Mouse (Mus musculus): ENCODE measurements around the gene D630045J12Rik.

- no peak for TF ChIP-seq CHD2 (IDR thresholded peaks at IDR 0.05; ENCODE audit: low read depth, low read length)
- no peak for TF ChIP-seq ZNF384 (IDR thresholded peaks at IDR 0.05; ENCODE audit: low read depth, low read length)
Measured at GRCm38 (mm10) chr6:38124207-38124835, 129.5 kb downstream of the D630045J12Rik start, which contains the start of gene Atp6v0a4.

Data from ES-E14 (cell line).